Mouse (Mus musculus): Measurements from ENCODE around the gene Ncoa6. TPM values are rescaled to one million over a fixed set of nuclear protein-coding genes. Genes with fewer than 3 reads are reported as not detected.

Gene Ncoa6
- total RNA-seq, 2 experiments from 2014 or later = 70.4 to 76.3 TPM

DNA sequence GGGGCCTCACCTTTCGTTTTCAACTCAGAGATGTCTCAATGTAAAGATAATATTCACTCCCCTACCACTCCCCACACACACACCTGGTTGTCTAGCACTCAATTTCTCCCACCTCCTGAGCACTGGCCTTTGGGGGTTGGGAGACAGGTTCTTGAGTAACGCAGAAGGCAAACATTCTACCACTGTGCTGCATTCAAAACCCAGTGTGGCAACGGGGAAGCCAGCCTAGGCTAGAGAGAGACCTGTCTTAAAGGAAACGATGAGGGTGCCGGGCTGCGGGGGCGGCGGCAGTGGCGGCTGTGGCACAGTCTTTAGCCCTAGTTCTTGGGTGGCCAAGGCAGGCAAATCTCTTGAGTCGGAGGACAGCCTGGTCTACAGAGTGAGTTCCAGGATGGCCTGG lies 97.5 kb downstream of the Ncoa6 start:
- no peak for TF ChIP-seq CTCF (conservative IDR thresholded peaks at IDR 0.05)
- no peak overlapping the region for H3K4me3 ChIP-seq
- H3K27ac ChIP-seq = no peak overlapping the region
- no peak for DNase-seq (ENCODE audit: low spot score in 2 of 2)

DNA sequence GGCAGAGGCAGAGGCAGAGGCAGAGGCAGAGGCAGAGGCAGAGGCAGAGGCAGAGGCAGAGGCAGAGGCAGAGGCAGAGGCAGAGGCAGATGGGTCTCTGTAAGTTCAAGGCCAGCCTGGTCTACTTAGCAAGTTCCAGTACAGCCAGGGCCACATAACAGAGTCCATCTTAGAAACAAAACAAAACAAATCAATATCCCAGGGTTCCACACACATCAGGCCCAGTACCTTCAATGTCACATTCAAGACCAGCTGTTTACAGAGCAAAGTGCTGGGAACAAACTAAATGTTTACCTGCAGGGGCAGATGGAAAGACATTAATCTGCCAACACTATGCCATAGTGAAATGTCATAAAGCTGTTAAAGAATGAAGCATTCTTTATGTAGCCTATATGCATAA lies 99.2 kb downstream of the Ncoa6 start:
- Histone ChIP-seq H3K27ac (no peak overlapping the region), H3K4me3 (no peak overlapping the region)
- TF ChIP-seq CTCF (conservative IDR thresholded peaks at IDR 0.05) = no peak
- no peak for DNase-seq (ENCODE audit: low spot score in 2 of 2)

DNA sequence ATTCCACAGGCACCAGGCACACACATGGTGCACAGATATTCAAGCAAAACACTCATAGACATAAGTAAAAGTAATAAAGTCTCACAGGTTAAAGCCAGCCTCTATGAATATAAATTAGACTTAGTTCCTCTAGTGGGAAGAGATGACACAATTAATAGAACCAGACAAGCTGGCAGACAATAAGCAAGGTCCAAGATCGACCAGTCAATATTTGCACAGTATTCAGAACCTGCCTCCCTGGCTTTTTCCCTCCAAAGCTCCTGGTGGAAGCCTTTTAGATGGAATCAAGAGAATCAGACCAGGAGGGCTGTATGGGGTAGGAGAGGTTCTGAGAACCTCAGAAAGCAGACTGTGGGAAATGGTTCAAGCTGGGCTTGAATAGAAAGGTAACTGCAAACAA lies 99.8 kb downstream of the Ncoa6 start:
- Histone ChIP-seq H3K27ac (no peak overlapping the region), H3K4me3 (no peak overlapping the region)
- no peak for TF ChIP-seq CTCF (conservative IDR thresholded peaks at IDR 0.05)
- no peak for DNase-seq (ENCODE audit: low spot score in 2 of 2)

DNA sequence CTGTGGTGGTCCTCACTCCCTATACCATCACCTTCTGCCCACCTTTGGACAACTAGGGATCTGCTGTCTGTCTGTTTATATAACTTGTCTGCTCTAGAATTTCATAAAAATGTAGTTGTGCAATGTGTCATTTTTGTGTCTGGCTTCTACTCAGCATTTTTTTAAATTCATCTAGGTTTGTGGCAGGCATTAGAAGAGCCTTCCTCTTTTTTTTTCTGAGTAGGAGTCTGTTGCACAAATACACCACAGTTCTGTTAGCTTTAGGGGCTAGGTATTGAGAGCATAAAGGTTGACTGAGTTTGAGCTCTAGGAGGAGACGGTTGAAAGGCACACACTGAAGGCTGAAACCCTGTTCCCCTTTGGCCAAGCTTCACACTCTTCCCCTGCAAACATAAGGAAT lies 100.4 kb downstream of the Ncoa6 start:
- DNase-seq (ENCODE audit: low spot score in 2 of 2) = no peak
- no peak overlapping the region for H3K4me3 ChIP-seq
- TF ChIP-seq CTCF (conservative IDR thresholded peaks at IDR 0.05) = no peak
- no peak overlapping the region for H3K27ac ChIP-seq

DNA sequence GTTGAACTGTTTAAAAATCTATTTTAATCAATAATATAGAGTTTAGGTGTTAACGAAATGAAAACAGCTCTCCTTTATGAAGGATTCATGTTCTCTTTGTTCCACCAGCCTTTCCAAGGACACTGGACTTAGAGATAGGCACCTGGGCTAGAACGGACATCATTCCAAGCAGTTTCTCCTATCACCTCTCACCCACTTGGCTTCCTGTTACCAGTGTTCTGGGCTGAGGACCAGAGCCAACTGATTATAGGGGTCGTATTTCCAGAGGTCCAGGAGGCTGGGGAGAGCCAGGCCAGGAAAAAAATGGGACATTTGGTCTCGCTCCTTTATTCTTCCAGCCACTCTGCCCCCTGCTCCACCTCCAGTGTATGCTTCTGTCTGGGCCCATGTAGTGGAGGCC lies 101.2 kb downstream of the Ncoa6 start:
- no peak for TF ChIP-seq CTCF (conservative IDR thresholded peaks at IDR 0.05)
- no peak overlapping the region for H3K27ac ChIP-seq
- H3K4me3 ChIP-seq = no peak overlapping the region
- no peak for DNase-seq (ENCODE audit: low spot score in 2 of 2)

- Histone ChIP-seq H3K27ac (peak overlapping the region; percentile 67), H3K4me3 (no peak overlapping the region)
- no peak for TF ChIP-seq CTCF (conservative IDR thresholded peaks at IDR 0.05)
- DNase-seq (ENCODE audit: low spot score in 2 of 2) = peak; percentile 48 to 50
These were observed 104.3 kb downstream of the Ncoa6 start for GRCm38 (mm10) chr2:155369333-155369883.

- Histone ChIP-seq H3K27ac (no peak overlapping the region), H3K4me3 (no peak overlapping the region)
- TF ChIP-seq CTCF (conservative IDR thresholded peaks at IDR 0.05) = no peak
- DNase-seq (ENCODE audit: low spot score in 2 of 2) = no peak
These were observed 105.9 kb downstream of the Ncoa6 start for GRCm38 (mm10) chr2:155367635-155368284.

GRCm38 (mm10) chr2:155357686-155358399 lies 115.9 kb downstream of the Ncoa6 start:
- no peak; the same call in 1 of the 2 replicates for TF ChIP-seq CTCF (conservative IDR thresholded peaks at IDR 0.05)
- peak overlapping the region; percentile 96 for H3K4me3 ChIP-seq
- no peak for DNase-seq (ENCODE audit: low spot score in 2 of 2)
- peak overlapping the region; percentile 79 for H3K27ac ChIP-seq

- H3K4me3 ChIP-seq = peak within 1 kb of the TSS; percentile 96
- DNase-seq (ENCODE audit: low spot score in 2 of 2) = peak; percentile 91 to 97
- TF ChIP-seq CTCF (conservative IDR thresholded peaks at IDR 0.05) = no peak; the same call in 1 of the 2 replicates
- peak within 1 kb of the TSS; percentile 79 for H3K27ac ChIP-seq
These were observed 116.6 kb downstream of the Ncoa6 start, which contains the start of gene Pigu for GRCm38 (mm10) chr2:155356971-155357591. Pigu (minus strand) TSS chr2:155357430.

GRCm38 (mm10) chr2:155354402-155354801 lies 119.3 kb downstream of the Ncoa6 start:
- DNase-seq (ENCODE audit: low spot score in 2 of 2) = no peak
- Histone ChIP-seq H3K27ac (no peak overlapping the region), H3K4me3 (no peak overlapping the region)
- peak; percentile 58 for TF ChIP-seq CTCF (conservative IDR thresholded peaks at IDR 0.05)

- 0 out of 2 replicates have a peak overlapping the region, but pooled peaks have one; percentile 2 for H3K27ac ChIP-seq
- TF ChIP-seq CTCF (conservative IDR thresholded peaks at IDR 0.05) = no peak
- H3K4me3 ChIP-seq = no peak overlapping the region
- no peak for DNase-seq (ENCODE audit: low spot score in 2 of 2)
These were observed 127.0 kb downstream of the Ncoa6 start for GRCm38 (mm10) chr2:155346670-155347069.

Small RNAs within 50 kb of the gene (microRNA-seq; reads per million reads assigned to microRNA genes)
- gene Mir695 = 0 reads per million in 2 experiments

Other genes with a start within 250 kb of the Ncoa6 start
- 100 to 1,000 TPM; 283 to 297 TPM for gene Dynlrb1, start 237.4 kb downstream of the Ncoa6 start, total RNA-seq (2021)
- 100 to 1,000 TPM; 215 to 248 TPM for gene Map1lc3a, start 197.6 kb downstream of the Ncoa6 start, total RNA-seq (2021)
- 10 to 100 TPM; 26.3 to 26.6 TPM for gene Pigu, start 116.5 kb downstream of the Ncoa6 start, total RNA-seq (2021)
- 100 to 1,000 TPM; 109 to 111 TPM for gene Trp53inp2, start 92.8 kb downstream of the Ncoa6 start, total RNA-seq (2021)
- gene Acss2, start 44.1 kb upstream of the Ncoa6 start, total RNA-seq (2021) = 10 to 100 TPM; 62.6 to 70.8 TPM
- gene Ggt7, start 44.3 kb upstream of the Ncoa6 start, total RNA-seq (2021) = 100 to 1,000 TPM; 114 to 124 TPM
- gene Gss, start 118.9 kb upstream of the Ncoa6 start, total RNA-seq (2021) = 10 to 100 TPM; 25.6 to 26.2 TPM
- gene Myh7b, start 137.3 kb upstream of the Ncoa6 start, total RNA-seq (2021) = 1 to 10 TPM; 5.5 to 5.6 TPM
- 100 to 1,000 TPM; 159 to 164 TPM for gene Trpc4ap, start 218.5 kb upstream of the Ncoa6 start, total RNA-seq (2021)

Measured in layer of hippocampus, adult 2 months (tissue).